Mouse (Mus musculus): Measurements from ENCODE around the gene Smok3a. TPM values are rescaled to one million over a fixed set of nuclear protein-coding genes. Genes with fewer than 3 reads are reported as not detected.
"Not testable (repeated sequence)": the region's sequence is repeated elsewhere in the genome, so short reads cannot be mapped to it uniquely, and the experiment has no call there.

The Smok3a gene
- polyA plus RNA-seq, 1 experiment, result not detected

- no peak for DNase-seq (ENCODE audit: low read depth)
Measured at GRCm38 (mm10) chr5:138016997-138017396, 4.1 kb upstream of the Smok3a start.

GRCm38 (mm10) chr5:138019577-138019976 lies 1.5 kb upstream of the Smok3a start:
- DNase-seq (ENCODE audit: low read depth), result not testable (repeated sequence)

More at GRCm38 (mm10) chr5:138016997-138017396, 4.1 kb upstream of the Smok3a start:
- TF ChIP-seq POLR2A (IDR thresholded peaks at IDR 0.05; ENCODE audit: borderline replicate concordance, extremely low read depth, insufficient read depth, insufficient read length, poor library complexity, severe bottlenecking) (no peak), CTCF (IDR thresholded peaks at IDR 0.05; ENCODE audit: borderline replicate concordance, extremely low read depth, insufficient read depth, insufficient read length) (no peak)

GRCm38 (mm10) chr5:138052894-138053293 lies 31.8 kb downstream of the Smok3a start, which contains the start of gene Smok3c:
Smok3c (plus strand) TSS chr5:138053194.
- not testable (repeated sequence) for DNase-seq (ENCODE audit: low read depth)

GRCm38 (mm10) chr5:138073803-138074202 lies 52.7 kb downstream of the Smok3a start:
- TF ChIP-seq CTCF (IDR thresholded peaks at IDR 0.05; ENCODE audit: borderline replicate concordance, extremely low read depth, insufficient read depth, insufficient read length), result no peak
- TF ChIP-seq POLR2A (IDR thresholded peaks at IDR 0.05; ENCODE audit: borderline replicate concordance, extremely low read depth, insufficient read depth, insufficient read length, poor library complexity, severe bottlenecking), result no peak
- no peak for DNase-seq (ENCODE audit: low read depth)

GRCm38 (mm10) chr5:138075684-138076083 lies 54.6 kb downstream of the Smok3a start:
- DNase-seq (ENCODE audit: low read depth), result no peak
- no peak for TF ChIP-seq CTCF (IDR thresholded peaks at IDR 0.05; ENCODE audit: borderline replicate concordance, extremely low read depth, insufficient read depth, insufficient read length)
- no peak for TF ChIP-seq POLR2A (IDR thresholded peaks at IDR 0.05; ENCODE audit: borderline replicate concordance, extremely low read depth, insufficient read depth, insufficient read length, poor library complexity, severe bottlenecking)

GRCm38 (mm10) chr5:138076148-138076547 lies 55.1 kb downstream of the Smok3a start:
- TF ChIP-seq CTCF (IDR thresholded peaks at IDR 0.05; ENCODE audit: borderline replicate concordance, extremely low read depth, insufficient read depth, insufficient read length) (no peak), POLR2A (IDR thresholded peaks at IDR 0.05; ENCODE audit: borderline replicate concordance, extremely low read depth, insufficient read depth, insufficient read length, poor library complexity, severe bottlenecking) (no peak)
- no peak for DNase-seq (ENCODE audit: low read depth)

GRCm38 (mm10) chr5:138080456-138080855 lies 59.4 kb downstream of the Smok3a start:
- DNase-seq (ENCODE audit: low read depth), result no peak
- TF ChIP-seq CTCF (IDR thresholded peaks at IDR 0.05; ENCODE audit: borderline replicate concordance, extremely low read depth, insufficient read depth, insufficient read length) (no peak), POLR2A (IDR thresholded peaks at IDR 0.05; ENCODE audit: borderline replicate concordance, extremely low read depth, insufficient read depth, insufficient read length, poor library complexity, severe bottlenecking) (no peak)

GRCm38 (mm10) chr5:138081446-138081845 lies 60.4 kb downstream of the Smok3a start:
- TF ChIP-seq CTCF (IDR thresholded peaks at IDR 0.05; ENCODE audit: borderline replicate concordance, extremely low read depth, insufficient read depth, insufficient read length) (no peak), POLR2A (IDR thresholded peaks at IDR 0.05; ENCODE audit: borderline replicate concordance, extremely low read depth, insufficient read depth, insufficient read length, poor library complexity, severe bottlenecking) (no peak)
- no peak for DNase-seq (ENCODE audit: low read depth)

- TF ChIP-seq POLR2A (IDR thresholded peaks at IDR 0.05; ENCODE audit: borderline replicate concordance, extremely low read depth, insufficient read depth, insufficient read length, poor library complexity, severe bottlenecking) (no peak), CTCF (IDR thresholded peaks at IDR 0.05; ENCODE audit: borderline replicate concordance, extremely low read depth, insufficient read depth, insufficient read length) (no peak)
- DNase-seq (ENCODE audit: low read depth), result no peak
Measured at GRCm38 (mm10) chr5:138083318-138083900, 62.3 kb downstream of the Smok3a start.

GRCm38 (mm10) chr5:138083936-138084335 lies 62.9 kb downstream of the Smok3a start:
- DNase-seq (ENCODE audit: low read depth), result no peak
- TF ChIP-seq CTCF (IDR thresholded peaks at IDR 0.05; ENCODE audit: borderline replicate concordance, extremely low read depth, insufficient read depth, insufficient read length) (no peak), POLR2A (IDR thresholded peaks at IDR 0.05; ENCODE audit: borderline replicate concordance, extremely low read depth, insufficient read depth, insufficient read length, poor library complexity, severe bottlenecking) (no peak)

Other genes starting within 250 kb of the Smok3a start
- gene Ppp1r35, start 242.4 kb upstream of the Smok3a start, polyA plus RNA-seq (2012; rRNA removed), result 47.7 and 81.6 TPM in 2 replicates
- gene Mepce, start 233.6 kb upstream of the Smok3a start, polyA plus RNA-seq (2012; rRNA removed), result 35.7 and 38.5 TPM in 2 replicates
- 8.1 and 8.2 TPM in 2 replicates for gene Zcwpw1, start 233.5 kb upstream of the Smok3a start, polyA plus RNA-seq (2012; rRNA removed)
- gene Pilra, start 185.0 kb upstream of the Smok3a start, polyA plus RNA-seq (2012; rRNA removed), result 0.12 and 0.42 TPM in 2 replicates
- gene Pilrb1, start 163.2 kb upstream of the Smok3a start, polyA plus RNA-seq (2012; rRNA removed), result 0.16 TPM in 1 of 2 replicates, not detected in the other
- gene Pilrb2, start 149.4 kb upstream of the Smok3a start, polyA plus RNA-seq (2012; rRNA removed), result 0.08 TPM in 1 of 2 replicates, not detected in the other
- gene Cyp3a13, start 99.6 kb upstream of the Smok3a start, polyA plus RNA-seq (2012; rRNA removed), result not detected in 2 replicates
- 0.39 and 0.82 TPM in 2 replicates for gene Gjc3, start 58.2 kb upstream of the Smok3a start, polyA plus RNA-seq (2012; rRNA removed)
- gene Azgp1, start 39.7 kb upstream of the Smok3a start, polyA plus RNA-seq (2012; rRNA removed), result 0.08 TPM in 1 of 2 replicates, not detected in the other
- gene Smok3b, start 168 bp downstream of the Smok3a start, polyA plus RNA-seq (2012; rRNA removed), result not detected in 2 replicates
- not detected in 2 replicates for gene Smok3c, start 31.9 kb downstream of the Smok3a start, polyA plus RNA-seq (2012; rRNA removed)
- 15.8 and 24.1 TPM in 2 replicates for gene Zkscan1, start 63.8 kb downstream of the Smok3a start, polyA plus RNA-seq (2012; rRNA removed)
- gene Zscan21, start 95.6 kb downstream of the Smok3a start, polyA plus RNA-seq (2012; rRNA removed), result 63.8 and 66.3 TPM in 2 replicates
- 10.3 and 11.9 TPM in 2 replicates for gene Zfp113, start 134.5 kb downstream of the Smok3a start, polyA plus RNA-seq (2012; rRNA removed)
- 134 and 144 TPM in 2 replicates for gene Cops6, start 139.8 kb downstream of the Smok3a start, polyA plus RNA-seq (2012; rRNA removed)
- 60.2 and 77.6 TPM in 2 replicates for gene Ap4m1, start 150.7 kb downstream of the Smok3a start, polyA plus RNA-seq (2012; rRNA removed)
- gene Mcm7, start 151.2 kb downstream of the Smok3a start, polyA plus RNA-seq (2012; rRNA removed), result 111 and 146 TPM in 2 replicates
- 89.7 and 128 TPM in 2 replicates for gene Taf6, start 166.2 kb downstream of the Smok3a start, polyA plus RNA-seq (2012; rRNA removed)
- gene Cnpy4, start 166.2 kb downstream of the Smok3a start, polyA plus RNA-seq (2012; rRNA removed), result 20.6 and 22.7 TPM in 2 replicates
- 10.3 and 11.8 TPM in 2 replicates for gene Mblac1, start 173.1 kb downstream of the Smok3a start, polyA plus RNA-seq (2012; rRNA removed)
- 0.03 and 0.04 TPM in 2 replicates for gene Nxpe5, start 204.6 kb downstream of the Smok3a start, polyA plus RNA-seq (2012; rRNA removed)
- gene Lamtor4, start 234.2 kb downstream of the Smok3a start, polyA plus RNA-seq (2012; rRNA removed), result 120 and 151 TPM in 2 replicates
- gene BC037034, start 242.8 kb downstream of the Smok3a start, polyA plus RNA-seq (2012; rRNA removed), result 131 and 172 TPM in 2 replicates

Measured in brain, embryonic 14.5 days (tissue).